Mouse (Mus musculus): ENCODE measurements around the gene Nr1d2. TPM values are rescaled to one million over a fixed set of nuclear protein-coding genes. Genes with fewer than 3 reads are reported as not detected.

The Nr1d2 gene
- total and polyA plus RNA-seq, 3 experiments: 4.5 to 8.4 (median 6.8) TPM

GRCm38 (mm10) chr14:18270529-18271441 is 31.9 kb upstream of the Nr1d2 start, which contains the start of the genes Nkiras1 and Rpl15:
Gene Nkiras1, plus strand, starts transcription at chr14:18271136.
Gene Rpl15, minus strand, starts transcription at chr14:18271391.
- dilution Hi-C loops (cut with MboI; ENCODE audit: extremely low pct_ligation_motif_present, extremely low pct_unique_long_range_greater_than_20kb, low sequenced_read_pairs) (no loop called here), in situ Hi-C loops (cut with MboI; ENCODE audit: low pct_ligation_motif_present, low pct_unique_long_range_greater_than_20kb, low sequenced_read_pairs) (loop anchor here (5.0 kb wide), 1 partner anchor 33 kb away; the partner anchor contains the start of gene Nr1d2)
- DNase-seq (ENCODE audit: extremely low read depth): peak; percentile 99
- Histone ChIP-seq H3K27ac (ENCODE audit: insufficient read depth, low read depth) (peak within 1 kb of the TSS; percentile 67), H3K4me1 (ENCODE audit: control insufficient read depth in 1 of 2, insufficient read depth in 2 of 2) (peaks cover 0 to 19% of the 10 kb centered on the region in 2 experiments; a peak in 2 of 4 replicates), H3K27me3 (replicated peaks) (no peaks in the 10 kb centered on the region), H3K4me2 (ENCODE audit: insufficient read depth, low read depth, poor library complexity, severe bottlenecking) (peak within 1 kb of the TSS; percentile 98), H3K79me2 (replicated peaks; ENCODE audit: control insufficient read depth, extremely low read depth, insufficient read depth, poor library complexity, severe bottlenecking) (peaks cover 22% of the 10 kb centered on the region), H3K9me3 (replicated peaks; ENCODE audit: low read length) (no peaks in the 10 kb centered on the region), H3K4me3 (replicated peaks in 1 of 3; ENCODE audit: low read depth in 2 of 3, low read length in 2 of 3, poor library complexity in 1 of 3) (peak within 1 kb of the TSS; percentile 93 to 100 (median 98)), H3K36me3 (replicated peaks in 1 of 2; ENCODE audit: control insufficient read depth in 1 of 2, insufficient read depth in 1 of 2, low read length in 1 of 2) (peaks cover 19 to 36% of the 10 kb centered on the region in 2 experiments), H3K9ac (ENCODE audit: insufficient read depth, low read depth) (peak within 1 kb of the TSS; percentile 88)
- no peak for TF ChIP-seq JUN (IDR thresholded peaks at IDR 0.05; ENCODE audit: insufficient read depth, low read depth, low read length)
- TF ChIP-seq USF1 (IDR thresholded peaks at IDR 0.05; ENCODE audit: low read depth, low read length): no peak
- no peak for TF ChIP-seq ZKSCAN1 (IDR thresholded peaks at IDR 0.05; ENCODE audit: borderline replicate concordance, low read depth, low read length)
- no peak; the same call in 1 of the 2 replicates for TF ChIP-seq MEF2A (IDR thresholded peaks at IDR 0.05; ENCODE audit: borderline replicate concordance, low read depth, low read length)
- TF ChIP-seq EP300 (IDR thresholded peaks at IDR 0.05; ENCODE audit: low read length): no peak
- TF ChIP-seq POLR2AphosphoS2 (IDR thresholded peaks at IDR 0.05; ENCODE audit: low read depth, low read length): peak; percentile 82
- TF ChIP-seq MAX (IDR thresholded peaks at IDR 0.05; ENCODE audit: low read length): peak; percentile 60
- no peak for TF ChIP-seq MAFK (IDR thresholded peaks at IDR 0.05; ENCODE audit: insufficient replicate concordance, low read length)
- peak; percentile 55 for TF ChIP-seq SIN3A (IDR thresholded peaks at IDR 0.05; ENCODE audit: low read length)
- no peak; the same call in 1 of the 2 replicates for TF ChIP-seq CHD1 (IDR thresholded peaks at IDR 0.05; ENCODE audit: low read depth, low read length)
- no peak for TF ChIP-seq CTCF (conservative IDR thresholded peaks at IDR 0.05 in 1 of 2, IDR thresholded peaks at IDR 0.05 in 1 of 2; ENCODE audit: low read depth in 2 of 2, low read length in 2 of 2)
- TF ChIP-seq MXI1 (IDR thresholded peaks at IDR 0.05; ENCODE audit: low read depth, low read length): peak; percentile 54; the same call in 1 of the 2 replicates
- TF ChIP-seq KAT2A (IDR thresholded peaks at IDR 0.05; ENCODE audit: insufficient replicate concordance, low read length): peak; percentile 94
- peak; percentile 61; the same call in 1 of the 2 replicates for TF ChIP-seq GABPA (IDR thresholded peaks at IDR 0.05; ENCODE audit: insufficient replicate concordance, low read depth, low read length)
- no peak for TF ChIP-seq RCOR1 (conservative IDR thresholded peaks at IDR 0.05; ENCODE audit: low read depth, low read length)
- peak; percentile 99 for TF ChIP-seq POLR2A (IDR thresholded peaks at IDR 0.05; ENCODE audit: low read depth, low read length)
- peak; percentile 88 for TF ChIP-seq MYC (IDR thresholded peaks at IDR 0.05; ENCODE audit: low read depth, low read length)
- TF ChIP-seq ZMIZ1 (IDR thresholded peaks at IDR 0.05; ENCODE audit: low read depth, low read length): peak; percentile 88; the same call in 1 of the 2 replicates
- TF ChIP-seq E2F4 (IDR thresholded peaks at IDR 0.05; ENCODE audit: insufficient replicate concordance, low read depth, low read length): no peak
- TF ChIP-seq USF2 (conservative IDR thresholded peaks at IDR 0.05; ENCODE audit: low read depth, low read length): no peak
- no peak for TF ChIP-seq SMC3 (IDR thresholded peaks at IDR 0.05; ENCODE audit: low read depth, low read length)
- no peak for TF ChIP-seq PAX5 (IDR thresholded peaks at IDR 0.05; ENCODE audit: low read length)
- no peak for TF ChIP-seq BHLHE40 (IDR thresholded peaks at IDR 0.05; ENCODE audit: low read depth, low read length)
- no peak; the same call in 1 of the 2 replicates for TF ChIP-seq IRF4 (IDR thresholded peaks at IDR 0.05; ENCODE audit: low read depth, low read length)
- no peak for TF ChIP-seq ZNF384 (IDR thresholded peaks at IDR 0.05; ENCODE audit: low read depth, low read length)
- TF ChIP-seq RAD21 (IDR thresholded peaks at IDR 0.05; ENCODE audit: low read depth, low read length): no peak
- TF ChIP-seq TBP (conservative IDR thresholded peaks at IDR 0.05; ENCODE audit: low read depth, low read length): peak; percentile 90
- TF ChIP-seq ETS1 (conservative IDR thresholded peaks at IDR 0.05; ENCODE audit: low read depth, low read length): 0 out of 2 replicates have a peak, but pooled peaks have one; percentile 11
- TF ChIP-seq UBTF (IDR thresholded peaks at IDR 0.05; ENCODE audit: low read depth, low read length): 0 out of 2 replicates have a peak, but pooled peaks have one; percentile 35
- peak; percentile 94 for TF ChIP-seq HCFC1 (IDR thresholded peaks at IDR 0.05; ENCODE audit: low read depth, low read length)
- TF ChIP-seq NRF1 (IDR thresholded peaks at IDR 0.05; ENCODE audit: low read depth, low read length): peak; percentile 47; the same call in 1 of the 2 replicates
- TF ChIP-seq NELFE (IDR thresholded peaks at IDR 0.05; ENCODE audit: low read depth, low read length): peak; percentile 94
- TF ChIP-seq JUND (conservative IDR thresholded peaks at IDR 0.05; ENCODE audit: low read depth, low read length): no peak
- TF ChIP-seq MAZ (IDR thresholded peaks at IDR 0.05; ENCODE audit: low read depth, low read length): peak; percentile 69; the same call in 1 of the 2 replicates
- TF ChIP-seq ELF1 (IDR thresholded peaks at IDR 0.05; ENCODE audit: low read depth, low read length): peak; percentile 94
- TF ChIP-seq TCF12 (IDR thresholded peaks at IDR 0.05; ENCODE audit: low read depth, low read length): peak; percentile 93
- no peak for TF ChIP-seq ZC3H11A (IDR thresholded peaks at IDR 0.05; ENCODE audit: low read depth, low read length)

Measured in CH12.LX (cell line).